Mouse (Mus musculus) B cell, adult 2 months (primary cell): Measurements from ENCODE around the gene Lamp3.
"Not testable (repeated sequence)": the region's sequence is repeated elsewhere in the genome, so short reads cannot be mapped to it uniquely, and the experiment has no call there.

Experiments used
- DNase-seq, 2 experiments: peaks; one replicate each; pipeline ENCODE4 v3.0.0; 2022

The Lamp3 gene

GRCm38 (mm10) chr16:19706216-19706615 lies at the start of gene Lamp3:
TSS of gene Lamp3 (minus strand) at chr16:19706375.
- DNase-seq: no peak

GRCm38 (mm10) chr16:19732896-19733295 lies 26.7 kb upstream of the Lamp3 start:
- peak; percentile 48 to 56 for DNase-seq

- DNase-seq: not testable (repeated sequence)
These were observed 18.0 kb upstream of the Lamp3 start for GRCm38 (mm10) chr16:19724139-19724538.

GRCm38 (mm10) chr16:19720959-19721358 lies 14.8 kb upstream of the Lamp3 start:
- no peak for DNase-seq

GRCm38 (mm10) chr16:19707381-19707780 lies 1.2 kb upstream of the Lamp3 start:
- no peak for DNase-seq

GRCm38 (mm10) chr16:19699207-19699606 lies 7.0 kb downstream of the Lamp3 start:
- DNase-seq: no peak

GRCm38 (mm10) chr16:19670768-19671357 lies 35.3 kb downstream of the Lamp3 start:
- DNase-seq: no peak

- peak; percentile 12 to 19 for DNase-seq
These were observed 39.9 kb downstream of the Lamp3 start for GRCm38 (mm10) chr16:19666312-19666711.

GRCm38 (mm10) chr16:19629816-19630215 lies 76.4 kb downstream of the Lamp3 start, which contains the start of gene Olfr171:
TSS of gene Olfr171 (minus strand) at chr16:19629916.
- DNase-seq: no peak

- DNase-seq: not testable (repeated sequence)
These were observed 94.4 kb downstream of the Lamp3 start, which contains the start of gene Olfr170 for GRCm38 (mm10) chr16:19611782-19612181. TSS of gene Olfr170 (minus strand) at chr16:19611882.
